Mouse (Mus musculus) urinary bladder, adult 2 months (tissue): ENCODE results near the gene Fbxl8. TPM values are rescaled to one million over a fixed set of nuclear protein-coding genes. Genes with fewer than 3 reads are reported as not detected.

Source experiments
- DNase-seq: peaks from one replicate; pipeline ENCODE4 v3.0.0; 2022; ENCODE audit warnings: low spot score
- polyA plus RNA-seq: library from polyadenylated mRNA; depleted of rRNA; stranded (reverse); fragments of >200 nt; gene quantifications from 2 replicates; pipeline ENCODE4 v1.2.3, GENCODE M21; 2012; rRNA removed

Fbxl8 gene
- polyA plus RNA-seq, 1 experiment, result 9.1 TPM

DNA sequence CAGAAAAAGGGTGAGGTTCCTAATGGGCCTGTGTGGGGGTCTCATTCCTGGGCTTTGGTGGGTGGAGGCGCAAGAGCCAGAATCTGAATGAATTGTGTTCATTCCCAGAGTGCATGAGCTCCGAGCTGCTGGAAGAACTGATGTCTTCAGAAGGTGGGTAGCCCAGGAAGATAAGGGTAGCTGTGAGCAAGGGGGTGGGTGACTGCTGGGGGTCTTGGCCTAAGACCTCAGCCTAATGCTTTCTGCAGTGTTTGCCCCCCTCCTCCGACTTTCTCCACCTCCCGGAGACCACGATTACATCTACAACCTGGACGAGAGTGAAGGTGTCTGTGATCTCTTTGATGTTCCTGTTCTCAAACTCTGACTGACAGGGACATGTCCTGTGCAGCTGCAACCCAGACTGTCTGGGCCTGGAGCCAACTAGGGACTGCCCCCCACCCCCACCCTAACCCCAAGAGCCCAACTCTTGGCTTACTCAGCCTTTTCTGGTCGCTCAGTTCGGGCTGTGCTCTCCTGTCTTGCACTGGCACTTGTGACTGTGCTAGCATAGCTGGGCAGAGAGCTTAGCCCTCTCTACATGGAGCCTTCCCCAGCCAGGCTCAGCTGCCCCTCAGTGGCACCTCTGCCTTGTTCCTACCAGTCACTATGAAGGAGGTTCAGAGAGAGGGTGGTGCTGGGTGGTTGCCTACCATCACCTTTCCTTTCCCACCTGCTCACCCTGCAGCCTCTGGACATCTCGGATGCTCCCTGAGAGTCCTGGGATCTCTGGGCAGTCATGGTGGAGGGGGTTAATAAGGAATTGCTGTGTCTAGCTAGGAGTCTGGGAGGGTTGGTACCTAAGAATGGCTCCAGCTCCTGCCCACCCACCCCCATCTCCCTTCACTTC is 40.1 kb downstream of the Fbxl8 start:
- no peak for DNase-seq

DNA sequence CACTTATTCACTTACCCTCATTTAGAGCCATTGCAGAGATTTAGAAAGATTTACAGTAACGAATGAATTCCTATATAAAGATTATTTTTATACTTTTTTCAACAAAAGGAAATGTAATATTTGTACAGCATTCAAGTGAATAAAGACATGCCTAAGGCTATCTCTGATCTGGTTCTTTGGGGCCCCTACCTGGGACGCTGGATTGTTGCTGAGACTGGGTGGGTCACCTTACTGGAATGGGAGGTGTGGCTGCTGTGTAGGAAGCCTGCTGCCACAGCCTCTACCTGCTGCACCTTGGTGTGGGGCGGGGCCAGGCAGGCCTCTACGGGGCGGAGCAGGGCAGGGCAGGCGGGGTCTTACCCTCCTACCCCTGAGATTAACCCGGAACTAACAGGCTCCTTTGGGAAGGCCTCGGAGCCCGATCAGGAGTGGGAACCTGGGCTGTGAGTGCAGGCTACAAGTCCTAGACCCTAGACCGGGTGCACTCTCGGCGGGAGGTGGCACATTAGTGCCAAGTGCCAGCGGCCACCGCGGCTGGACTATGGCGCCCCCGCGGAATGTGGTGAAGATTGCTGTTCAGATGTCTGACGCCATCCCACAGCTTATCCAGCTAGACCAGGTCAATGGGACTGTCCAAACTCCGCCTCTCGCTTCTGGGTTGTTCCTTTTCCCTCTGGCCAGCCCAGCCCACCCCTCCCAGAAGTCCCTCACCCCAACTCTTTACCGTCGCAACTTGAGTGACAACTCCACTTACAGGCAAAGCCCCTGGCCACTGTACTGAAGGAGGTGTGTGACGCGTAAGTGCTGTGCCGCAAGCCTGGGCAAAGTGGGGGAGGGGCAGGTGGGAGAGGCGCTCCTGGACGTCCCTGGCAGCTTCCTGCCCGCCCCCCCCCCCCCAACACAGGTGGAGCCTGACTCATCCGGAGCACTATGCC is 41.0 kb downstream of the Fbxl8 start, which contains the start of gene Elmo3:
TSS of gene Elmo3 (plus strand) at position 391 of the 935 bp plus-strand sequence.
- DNase-seq, result peak; percentile 76

DNA sequence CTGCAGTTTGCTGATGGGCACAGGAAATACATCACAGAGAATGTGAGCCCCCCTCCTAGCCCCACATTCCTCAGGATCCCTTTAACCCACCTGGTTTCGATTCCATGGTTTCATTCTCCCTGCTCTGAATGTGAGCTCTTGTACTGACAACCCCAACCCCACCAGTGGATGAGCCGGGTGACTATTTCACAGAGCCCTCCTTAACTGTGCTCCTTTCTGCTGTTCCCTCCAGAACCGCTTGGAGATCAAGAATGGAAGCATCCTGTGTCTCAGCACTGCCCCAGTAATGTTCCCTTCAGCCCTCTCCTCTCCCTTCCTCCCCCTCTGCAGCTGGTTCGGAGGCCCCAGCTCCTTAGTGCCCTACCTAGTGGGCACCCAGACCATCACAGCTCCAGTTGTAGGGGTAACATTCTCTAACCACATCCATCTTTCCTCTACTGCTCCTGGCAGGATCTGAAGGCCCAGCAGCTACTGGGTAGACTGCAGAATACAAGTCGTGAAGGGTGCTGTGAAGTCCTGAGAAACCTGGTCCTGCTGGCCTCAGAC is 41.8 kb downstream of the Fbxl8 start:
- DNase-seq, result no peak

DNA sequence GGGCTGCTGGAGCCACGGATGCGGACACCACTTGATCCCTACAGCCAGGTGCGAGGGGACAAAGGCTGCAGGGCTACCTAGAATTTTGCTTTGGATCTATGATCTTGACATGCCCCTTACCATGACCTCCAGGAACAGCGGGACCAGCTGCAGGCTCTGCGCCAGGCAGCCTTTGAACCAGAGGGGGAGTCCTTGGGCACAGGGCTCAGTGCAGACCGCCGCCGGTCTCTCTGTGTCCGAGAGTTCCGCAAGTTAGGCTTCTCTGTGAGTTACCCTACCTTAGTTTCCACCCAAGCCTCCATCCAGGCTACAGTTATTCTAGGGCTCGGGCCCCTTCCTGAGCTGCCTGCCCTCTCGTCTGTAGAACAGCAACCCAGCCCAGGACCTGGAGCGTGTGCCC is 43.2 kb downstream of the Fbxl8 start:
- no peak for DNase-seq

DNA sequence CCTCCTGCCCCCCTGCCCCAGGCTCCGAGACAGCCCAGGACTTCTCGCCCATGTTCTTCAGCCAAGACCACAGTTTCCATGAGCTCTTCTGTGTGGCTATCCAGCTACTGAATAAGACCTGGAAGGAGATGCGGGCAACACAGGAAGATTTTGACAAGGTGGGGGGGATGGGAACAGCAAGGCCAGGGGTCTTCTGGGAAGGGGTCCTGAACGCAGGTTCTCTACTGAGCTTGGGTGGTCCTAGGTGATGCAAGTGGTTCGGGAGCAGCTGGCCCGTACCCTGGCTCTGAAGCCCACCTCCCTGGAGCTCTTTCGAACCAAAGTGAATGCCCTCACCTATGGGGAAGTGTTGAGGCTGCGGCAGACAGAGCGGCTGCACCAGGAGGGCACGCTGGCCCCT is 44.0 kb downstream of the Fbxl8 start:
- no peak for DNase-seq

DNA sequence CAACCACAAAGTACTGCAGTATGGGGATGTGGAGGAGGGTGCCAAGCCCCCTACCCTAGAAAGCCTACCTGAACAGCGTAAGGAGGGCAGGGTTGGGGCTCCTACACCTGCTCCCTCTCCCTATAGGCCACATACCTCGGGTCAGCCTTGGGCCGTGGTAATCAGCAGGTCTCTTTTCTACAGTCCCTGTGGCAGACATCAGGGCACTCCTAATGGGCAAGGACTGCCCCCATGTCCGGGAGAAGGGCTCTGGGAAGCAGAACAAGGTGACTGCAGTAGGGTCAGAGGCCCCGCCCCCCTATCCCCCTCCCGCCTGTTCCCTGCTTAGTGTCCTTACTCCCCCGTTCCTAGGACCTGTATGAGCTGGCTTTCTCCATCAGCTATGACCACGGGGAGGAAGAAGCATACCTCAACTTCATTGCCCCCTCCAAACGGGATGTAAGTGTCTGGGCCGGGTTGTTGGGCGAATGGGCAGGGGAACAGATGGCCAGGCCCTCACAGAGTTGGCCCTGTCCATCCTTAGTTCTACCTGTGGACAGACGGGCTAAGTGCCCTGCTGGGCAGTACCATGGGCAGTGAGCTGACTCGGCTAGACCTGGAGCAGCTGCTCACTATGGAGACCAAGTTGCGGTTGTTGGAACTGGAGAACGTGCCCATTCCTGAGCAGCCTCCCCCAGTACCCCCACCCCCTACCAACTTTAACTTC is 44.8 kb downstream of the Fbxl8 start:
- no peak for DNase-seq

DNA sequence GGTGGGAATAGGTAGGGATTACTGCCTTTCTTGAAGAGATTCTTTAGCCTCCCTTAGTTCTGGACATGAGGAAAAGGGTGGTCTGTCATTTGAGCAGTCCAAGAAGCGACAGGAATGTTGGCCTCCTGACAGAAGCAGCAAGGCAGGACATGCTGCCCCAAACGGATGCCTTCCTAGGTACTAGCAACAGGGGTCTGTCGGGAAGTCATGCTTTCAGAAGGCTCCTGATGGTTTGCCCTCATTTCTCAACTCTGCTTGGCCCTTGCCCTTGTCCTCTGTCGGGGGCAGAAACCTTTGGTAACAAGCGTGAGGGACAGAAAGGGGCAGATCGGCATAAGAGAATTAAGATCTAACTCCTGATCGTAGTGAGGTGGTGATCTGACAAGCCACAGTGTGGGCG is 45.7 kb downstream of the Fbxl8 start:
- DNase-seq, result no peak

DNA sequence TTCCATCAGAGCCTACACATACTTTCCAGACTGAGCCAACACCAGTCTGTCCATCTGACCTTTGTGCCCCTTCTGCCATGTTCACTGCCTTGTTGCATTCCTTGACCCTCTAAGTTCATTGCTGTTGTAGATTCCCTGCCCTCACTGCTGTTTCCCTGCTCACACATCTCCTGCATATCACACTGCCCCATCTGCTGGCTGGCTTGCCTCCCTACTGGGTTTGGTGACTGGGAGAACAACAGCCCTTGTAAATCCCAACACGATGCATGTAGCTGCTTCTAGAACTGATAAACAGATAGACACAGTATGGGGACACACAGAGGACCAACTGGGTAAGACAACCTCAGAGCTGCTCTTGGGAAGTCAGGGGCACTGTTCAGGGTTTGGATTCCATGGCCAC is 47.3 kb downstream of the Fbxl8 start:
- DNase-seq, result no peak

DNA sequence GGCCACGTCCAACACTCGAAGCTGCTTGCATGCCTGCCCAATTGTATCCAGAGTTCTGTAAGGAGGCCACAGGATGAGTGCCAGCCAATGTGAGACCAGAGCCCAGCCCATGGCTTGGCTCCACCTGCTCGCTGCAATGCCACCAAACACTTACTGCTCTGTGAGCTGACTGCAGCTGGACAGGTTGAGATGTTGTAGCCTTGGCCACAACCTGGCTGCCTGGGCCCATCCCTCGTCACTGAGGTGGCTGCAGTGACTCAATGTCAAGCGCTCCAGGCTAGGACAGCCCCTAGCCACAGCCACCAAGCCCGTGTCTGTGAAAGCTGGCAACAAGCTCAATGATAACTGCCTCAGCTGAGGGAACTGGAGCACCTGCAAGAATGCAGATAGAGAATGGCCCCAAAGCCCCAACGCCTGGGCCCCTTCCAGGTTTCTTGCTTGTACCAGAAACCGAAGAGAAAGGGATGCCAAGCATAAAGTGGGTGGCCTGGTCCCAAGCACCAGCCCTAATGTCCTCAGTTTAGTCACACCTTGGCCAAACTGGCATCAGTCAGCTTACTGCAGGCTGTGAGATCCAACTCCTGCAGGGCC is 48.5 kb downstream of the Fbxl8 start:
- no peak for DNase-seq

DNA sequence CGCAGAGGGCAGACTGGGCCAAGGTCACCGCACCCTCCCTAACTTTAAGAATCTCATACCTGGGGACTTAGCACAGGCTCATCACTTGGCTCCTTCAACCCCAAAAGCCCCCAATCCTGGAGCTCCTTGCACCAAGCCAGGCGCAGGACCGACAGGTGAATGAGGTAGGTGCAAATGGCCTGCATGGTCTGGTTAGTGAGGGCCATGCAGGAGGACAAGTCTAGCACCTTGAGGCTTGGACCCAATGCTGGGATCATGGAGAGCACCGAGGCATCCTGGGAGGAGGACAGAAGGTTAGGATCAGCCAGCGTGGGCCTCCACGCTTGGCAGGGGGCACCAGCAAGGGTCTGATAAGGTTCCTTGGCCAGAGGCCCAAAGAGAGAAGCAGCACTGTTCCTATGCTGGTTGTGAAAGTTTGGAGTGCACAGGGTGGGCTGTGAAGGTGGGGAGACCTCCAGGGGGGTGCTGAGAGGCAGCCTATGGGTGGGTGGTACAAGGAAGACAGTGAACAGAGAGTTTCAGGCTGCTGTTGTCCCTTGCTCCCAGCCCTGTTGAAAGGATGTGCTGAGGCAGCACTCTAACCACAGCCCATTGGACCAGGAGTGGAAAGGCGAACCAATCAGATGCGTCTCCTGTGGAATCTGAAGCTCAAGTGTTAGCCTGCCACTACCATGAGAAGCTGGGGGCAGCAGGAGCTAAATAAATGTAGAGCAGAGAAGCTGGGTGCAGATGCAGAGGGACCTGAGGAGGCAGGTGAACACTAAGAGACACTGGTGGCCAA is 49.4 kb downstream of the Fbxl8 start:
- no peak for DNase-seq

DNA sequence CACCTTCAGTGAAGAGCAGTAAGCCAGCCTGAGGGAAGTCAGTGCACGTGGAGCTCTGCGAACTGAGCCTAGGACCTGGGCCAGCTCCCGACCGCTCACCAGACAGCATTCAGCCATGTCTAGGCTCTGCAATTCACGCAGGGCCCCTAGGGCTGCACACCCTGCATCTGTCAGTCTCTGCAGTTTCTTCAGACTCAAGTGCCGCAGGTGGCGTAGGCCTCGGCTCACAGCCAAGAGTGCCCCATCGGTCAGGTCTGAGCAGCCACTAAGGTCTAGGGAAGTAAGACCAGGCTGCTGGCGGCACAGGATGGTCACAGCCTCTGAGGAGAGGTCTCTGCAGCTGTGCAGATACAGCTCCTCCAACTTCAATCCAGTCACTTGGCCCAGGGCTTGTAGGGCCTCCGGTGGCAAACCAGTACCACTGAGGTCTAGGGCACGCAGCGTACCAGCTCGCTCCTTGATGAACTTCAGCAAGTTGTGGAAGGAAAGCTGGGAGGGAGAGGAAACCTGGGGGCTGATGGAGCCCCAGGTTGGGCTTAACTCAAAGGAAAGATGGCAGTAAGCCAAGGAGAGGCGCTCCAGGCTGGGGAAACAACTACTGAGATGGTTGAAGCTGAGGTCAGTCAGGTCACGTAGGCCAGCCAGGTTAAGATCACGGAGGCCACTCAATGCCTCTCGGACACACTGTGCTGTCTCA is 50.8 kb downstream of the Fbxl8 start:
- DNase-seq, result no peak

DNA sequence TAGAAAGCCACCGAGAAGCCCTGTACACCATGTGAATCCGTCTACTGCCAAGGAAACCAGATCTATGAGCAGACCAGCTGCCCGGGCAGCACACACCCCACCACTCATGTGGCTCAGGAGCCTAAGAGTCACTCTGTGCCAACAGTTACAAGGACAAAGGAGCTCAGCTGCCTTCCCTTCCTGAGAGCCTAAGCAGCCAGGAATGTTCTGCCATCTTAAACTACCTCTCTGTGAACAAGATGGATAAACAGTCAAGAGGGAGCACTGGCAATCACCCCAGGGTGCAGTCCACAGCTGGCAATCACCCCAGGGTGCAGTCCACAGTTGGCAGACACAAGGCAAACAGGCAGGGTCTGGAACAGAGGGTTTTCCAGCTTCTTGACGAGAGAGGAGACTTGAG is 53.5 kb downstream of the Fbxl8 start:
- DNase-seq, result no peak

DNA sequence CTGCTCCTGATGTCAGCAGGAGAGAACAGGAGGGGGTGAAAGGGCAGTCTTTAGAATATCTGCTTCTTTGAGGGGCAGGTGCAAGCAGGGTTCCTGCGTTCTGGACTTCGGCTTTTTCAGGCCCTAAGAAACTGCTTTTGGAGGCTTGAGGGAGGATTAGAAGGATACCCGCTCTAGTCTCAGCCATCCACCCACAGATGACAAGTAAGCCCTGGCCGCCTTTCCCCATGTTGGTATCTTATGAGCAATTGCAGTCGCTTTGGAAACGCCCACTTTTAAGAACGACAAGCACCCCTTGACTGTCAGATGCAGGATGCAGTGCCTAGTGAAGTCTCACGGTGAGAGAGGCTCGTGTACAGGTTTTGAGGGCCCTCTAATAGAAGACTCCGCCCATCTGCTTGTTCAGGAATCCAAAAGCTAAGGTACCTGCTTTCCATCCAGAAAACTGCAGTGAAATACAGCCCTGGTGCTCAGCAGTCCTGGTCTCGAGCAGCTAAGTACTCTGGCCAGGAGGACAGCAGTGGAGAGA is 54.3 kb downstream of the Fbxl8 start:
- no peak for DNase-seq

Other genes with a start within 250 kb of the Fbxl8 start
- 0.04 TPM in 1 of 2 replicates, not detected in the other for gene Ces3a, start 216.0 kb upstream of the Fbxl8 start, polyA plus RNA-seq
- not detected in 2 replicates for gene Ces3b, start 180.9 kb upstream of the Fbxl8 start, polyA plus RNA-seq
- not detected in 2 replicates for gene Ces4a, start 132.8 kb upstream of the Fbxl8 start, polyA plus RNA-seq
- gene Cbfb, start 94.0 kb upstream of the Fbxl8 start, polyA plus RNA-seq, result 28.0 and 30.1 TPM in 2 replicates
- gene D230025D16Rik, start 39.5 kb upstream of the Fbxl8 start, polyA plus RNA-seq, result 25.3 and 28.5 TPM in 2 replicates
- 34.1 and 34.5 TPM in 2 replicates for gene B3gnt9, start 9.5 kb upstream of the Fbxl8 start, polyA plus RNA-seq
- 15.1 and 15.8 TPM in 2 replicates for gene Tradd, start within 50 bp of the Fbxl8 start, polyA plus RNA-seq
- gene Hsf4, start 5.2 kb downstream of the Fbxl8 start, polyA plus RNA-seq, result 4.8 TPM in 2 replicates
- 2.8 and 4.0 TPM in 2 replicates for gene Nol3, start 11.5 kb downstream of the Fbxl8 start, polyA plus RNA-seq
- 2.7 and 2.9 TPM in 2 replicates for gene 4931428F04Rik, start 25.2 kb downstream of the Fbxl8 start, polyA plus RNA-seq
- gene Exoc3l, start 31.5 kb downstream of the Fbxl8 start, polyA plus RNA-seq, result 4.3 and 4.5 TPM in 2 replicates
- gene E2f4, start 33.0 kb downstream of the Fbxl8 start, polyA plus RNA-seq, result 59.3 and 75.5 TPM in 2 replicates
- gene Elmo3, start 41.0 kb downstream of the Fbxl8 start, polyA plus RNA-seq, result 25.2 and 29.0 TPM in 2 replicates
- gene Lrrc29, start 61.6 kb downstream of the Fbxl8 start, polyA plus RNA-seq, result 3.9 and 6.1 TPM in 2 replicates
- gene Tmem208, start 61.7 kb downstream of the Fbxl8 start, polyA plus RNA-seq, result 72.7 and 103 TPM in 2 replicates
- gene Fhod1, start 83.3 kb downstream of the Fbxl8 start, polyA plus RNA-seq, result 17.0 and 18.4 TPM in 2 replicates
- gene Slc9a5, start 84.2 kb downstream of the Fbxl8 start, polyA plus RNA-seq, result 2.6 and 3.4 TPM in 2 replicates
- 0.25 and 0.50 TPM in 2 replicates for gene Plekhg4, start 108.6 kb downstream of the Fbxl8 start, polyA plus RNA-seq
- gene Kctd19, start 148.9 kb downstream of the Fbxl8 start, polyA plus RNA-seq, result 0.06 and 0.10 TPM in 2 replicates
- 0.48 and 0.53 TPM in 2 replicates for gene Lrrc36, start 148.9 kb downstream of the Fbxl8 start, polyA plus RNA-seq
- 84.1 and 93.7 TPM in 2 replicates for gene Tppp3, start 206.9 kb downstream of the Fbxl8 start, polyA plus RNA-seq
- 56.7 and 64.7 TPM in 2 replicates for gene Zdhhc1, start 232.3 kb downstream of the Fbxl8 start, polyA plus RNA-seq